Comparison of ENCODE assay signal across 8 mouse cellular contexts in the genomic region with DNA sequence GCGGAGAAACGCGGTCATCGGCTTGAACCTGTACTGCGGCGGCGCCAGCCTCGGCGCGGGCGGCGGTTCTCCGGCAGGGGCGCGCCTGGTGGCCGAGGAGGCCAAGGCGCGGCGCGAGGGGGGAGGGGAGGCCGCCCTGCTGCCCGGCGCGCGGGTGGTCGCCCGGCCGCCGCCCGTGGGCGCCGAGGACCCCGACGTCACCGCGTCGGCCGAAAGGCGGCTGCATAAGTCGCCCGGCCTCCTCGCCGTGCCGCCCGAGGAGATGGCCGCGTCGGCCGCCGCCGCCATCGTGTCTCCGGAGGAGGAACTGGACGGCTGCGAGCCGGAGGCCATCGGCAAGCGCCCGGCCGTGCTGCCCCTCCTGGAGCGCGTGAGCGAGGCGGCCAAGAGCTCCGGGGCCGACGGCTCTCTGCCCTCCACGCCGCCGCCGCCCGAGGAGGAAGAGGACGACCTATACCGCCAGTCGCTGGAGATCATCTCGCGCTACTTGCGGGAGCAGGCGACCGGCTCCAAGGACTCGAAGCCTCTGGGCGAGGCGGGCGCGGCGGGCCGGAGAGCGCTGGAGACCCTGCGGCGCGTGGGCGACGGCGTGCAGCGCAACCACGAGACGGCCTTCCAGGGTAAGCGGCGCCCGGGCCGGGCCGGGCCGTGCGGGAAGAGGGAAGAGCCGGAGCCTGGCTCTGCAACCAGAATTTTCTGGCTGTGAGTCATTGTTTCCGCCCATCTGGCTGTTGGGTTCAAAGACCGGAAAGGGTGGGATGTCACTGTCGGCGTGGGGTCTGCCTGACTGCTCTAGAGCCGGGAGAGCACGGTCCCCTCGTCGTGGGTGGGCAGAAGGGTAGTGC. TPM values are rescaled to one million over a fixed set of nuclear protein-coding genes. Genes with fewer than 3 reads are reported as not detected.
DNase-seq lines count a peak whose midpoint lies in the region; ATAC-seq and TF ChIP-seq lines count a peak whose summit lies in the region.

No protein-coding gene starts in this region.

- H3K36me3 ChIP-seq in ES-Bruce4 (ENCODE audit: control insufficient read depth, insufficient read depth, low read length, poor library complexity, severe bottlenecking) = peaks cover 40% of the 10 kb centered on the region
- H3K36me3 ChIP-seq in forebrain, embryonic 14.5 days (ENCODE audit: control insufficient read depth, insufficient read depth, low read length) = peaks cover 37% of the 10 kb centered on the region
- peaks cover 31% of the 10 kb centered on the region for H3K36me3 ChIP-seq in lung, embryonic 15.5 days

- peak overlapping the region; percentile 98 for H3K9ac ChIP-seq in ES-Bruce4 (ENCODE audit: low read depth, poor library complexity, severe bottlenecking)
- peak overlapping the region; percentile 99 for H3K9ac ChIP-seq in forebrain, embryonic 14.5 days (ENCODE audit: low read length)
- H3K9ac ChIP-seq in lung, embryonic 15.5 days = peak overlapping the region; percentile 100

- peak overlapping the region; percentile 94 for H3K4me3 ChIP-seq in ES-Bruce4 (ENCODE audit: low read depth, low read length)
- H3K4me3 ChIP-seq in forebrain, embryonic 14.5 days (ENCODE audit: low read depth, low read length) = peak overlapping the region; percentile 99
- H3K4me3 ChIP-seq in lung, embryonic 15.5 days = peak overlapping the region; percentile 97

- no peak for TF ChIP-seq EP300 in ES-Bruce4 (IDR thresholded peaks at IDR 0.05; ENCODE audit: insufficient read depth, low read depth, low read length)

- intact Hi-C loops in heart, postnatal 10 days (cut with DNase I) = loop anchor here (1.0 kb wide), 1 partner anchor 16 kb away; no protein-coding TSS in a partner anchor

- H3K4me2 ChIP-seq in forebrain, embryonic 14.5 days (ENCODE audit: low read length) = peak overlapping the region; percentile 84
- H3K4me2 ChIP-seq in lung, embryonic 15.5 days = peak overlapping the region; percentile 79

- no peak for TF ChIP-seq CTCF in ES-Bruce4 (IDR thresholded peaks at IDR 0.05; ENCODE audit: low read depth, low read length)

- peak overlapping the region; percentile 97 for H3K27ac ChIP-seq in ES-Bruce4 (ENCODE audit: insufficient read depth, low read length)
- H3K27ac ChIP-seq in forebrain, embryonic 14.5 days (ENCODE audit: low read depth, low read length) = peak overlapping the region; percentile 97
- peak overlapping the region; percentile 99 for H3K27ac ChIP-seq in lung, embryonic 15.5 days

- no peaks in the 10 kb centered on the region for H3K27me3 ChIP-seq in ES-Bruce4 (ENCODE audit: control insufficient read depth, insufficient read depth, low read length, poor library complexity, severe bottlenecking)
- no peaks in the 10 kb centered on the region for H3K27me3 ChIP-seq in forebrain, embryonic 14.5 days (replicated peaks; ENCODE audit: control insufficient read depth, insufficient read depth, low read length)
- H3K27me3 ChIP-seq in lung, embryonic 15.5 days = no peaks in the 10 kb centered on the region

- TF ChIP-seq POLR2A in ES-Bruce4 (IDR thresholded peaks at IDR 0.05; ENCODE audit: insufficient read depth, low read length) = no peak

- H3K4me1 ChIP-seq in ES-Bruce4 (ENCODE audit: control insufficient read depth, insufficient read depth, low read length) = peaks cover 2% of the 10 kb centered on the region
- H3K4me1 ChIP-seq in forebrain, embryonic 14.5 days (ENCODE audit: control insufficient read depth, insufficient read depth, low read length) = peaks cover 25% of the 10 kb centered on the region
- peaks cover 46% of the 10 kb centered on the region for H3K4me1 ChIP-seq in lung, embryonic 15.5 days

- DNase-seq in brain, embryonic 18.5 days (ENCODE audit: low read depth, low spot score) = peak; percentile 32
- DNase-seq in forebrain, embryonic 14.5 days (ENCODE audit: low spot score) = peak; percentile 79
- DNase-seq in heart, postnatal 10 days = peak; percentile 87 to 89
- DNase-seq in kidney, postnatal 4 days = peak; percentile 79 to 88
- peak; percentile 59 for DNase-seq in ovary, postnatal 14 days (ENCODE audit: low spot score)
- peak; percentile 85 for DNase-seq in thymus, postnatal 25 days

- peak; percentile 71 for ATAC-seq in forebrain, embryonic 14.5 days
- peak; percentile 66 for ATAC-seq in lung, embryonic 15.5 days (ENCODE audit: borderline replicate concordance, extremely low read depth, low FRiP score, low TSS enrichment)

- under 1% methylated on average over 90 of the region's 113 CpGs for WGBS in forebrain, embryonic 14.5 days
- WGBS in lung, embryonic 15.5 days = under 1% methylated on average over 100 of the region's 113 CpGs

- no peaks in the 10 kb centered on the region for H3K9me3 ChIP-seq in ES-Bruce4 (replicated peaks; ENCODE audit: control insufficient read depth, insufficient read depth, low read length, poor library complexity, severe bottlenecking)
- no peaks in the 10 kb centered on the region for H3K9me3 ChIP-seq in forebrain, embryonic 14.5 days (replicated peaks; ENCODE audit: control insufficient read depth, low read length)
- H3K9me3 ChIP-seq in lung, embryonic 15.5 days = no peaks in the 10 kb centered on the region

RNA-seq across cellular contexts. Expression of gene Mcl1, which starts 0.5 kb away (rescaled TPM):
- 247 and 264 TPM in 2 replicates for polyA plus RNA-seq in ES-Bruce4 (2011; ENCODE audit: insufficient read depth, insufficient read length, low read depth, missing spikeins)
- 50.3 and 50.8 TPM in 2 replicates for polyA plus RNA-seq in forebrain, embryonic 14.5 days (2014; fragmentation: Nextera tagmentation; extraction: Ambion mirVana)
- 100 to 1,000 TPM; 147 to 161 TPM for total RNA-seq in heart, postnatal 10 days (2021)
- polyA plus RNA-seq in lung, embryonic 15.5 days (2015; fragmentation: Nextera tagmentation; extraction: Ambion mirVana) = 64.5 and 65.2 TPM in 2 replicates

RNA-seq across cellular contexts. Expression of gene Adamtsl4, which starts 28.6 kb away (rescaled TPM):
- 6.9 and 10.1 TPM in 2 replicates for polyA plus RNA-seq in ES-Bruce4 (2011; ENCODE audit: insufficient read depth, insufficient read length, low read depth, missing spikeins)
- polyA plus RNA-seq in forebrain, embryonic 14.5 days (2014; fragmentation: Nextera tagmentation; extraction: Ambion mirVana) = 0.13 and 0.72 TPM in 2 replicates
- 10 to 100 TPM; 32.2 to 37.4 TPM for total RNA-seq in heart, postnatal 10 days (2021)
- 3.1 and 5.7 TPM in 2 replicates for polyA plus RNA-seq in lung, embryonic 15.5 days (2015; fragmentation: Nextera tagmentation; extraction: Ambion mirVana)

RNA-seq across cellular contexts. Expression of gene Ensa, which starts 34.3 kb away (rescaled TPM):
- 67.4 and 68.5 TPM in 2 replicates for polyA plus RNA-seq in ES-Bruce4 (2011; ENCODE audit: insufficient read depth, insufficient read length, low read depth, missing spikeins)
- 97.2 and 106 TPM in 2 replicates for polyA plus RNA-seq in forebrain, embryonic 14.5 days (2014; fragmentation: Nextera tagmentation; extraction: Ambion mirVana)
- 10 to 100 TPM; 61.4 to 63.6 TPM for total RNA-seq in heart, postnatal 10 days (2021)
- 65.3 and 69.2 TPM in 2 replicates for polyA plus RNA-seq in lung, embryonic 15.5 days (2015; fragmentation: Nextera tagmentation; extraction: Ambion mirVana)

Comparison
In these comparisons a context has a peak if more than half of its experiments do, and no peak if none do; other contexts are left out.
1. Peak in every context shown above with its lines: DNase-seq, ATAC-seq, H3K4me3 ChIP-seq and H3K27ac ChIP-seq.
2. DNase-seq: peak in every context shown above with its lines; median percentile 88 in heart, postnatal 10 days; 85 in thymus, postnatal 25 days; 84 in kidney, postnatal 4 days; 79 in forebrain, embryonic 14.5 days; 59 in ovary, postnatal 14 days; 32 in brain, embryonic 18.5 days.